Mouse (Mus musculus) limb, embryonic 14.5 days (tissue): ENCODE data around the gene Gabbr1. TPM values are rescaled to one million over a fixed set of nuclear protein-coding genes. Genes with fewer than 3 reads are reported as not detected.

Experiments
- ATAC-seq: fragments of 200-750 bp; cut with Nextera tagmentation; 2 replicates; pipeline ENCODE4 v1.8.0; 2017; ENCODE audit warnings: low read depth, moderate number of reproducible peaks, moderate TSS enrichment; ENCODE audit not compliant: low FRiP score
- DNase-seq: peaks from one replicate; pipeline ENCODE4 v3.0.0-alpha.2; 2015; ENCODE audit warnings: low spot score
- H3K27ac ChIP-seq: fragments of 300-500 bp; sonication (generic); replicated peaks from 2 replicates; pipeline ENCODE4 v1.5.1; 2014; ENCODE audit warnings: low read depth, mild to moderate bottlenecking, low read length, moderate library complexity, mixed read lengths
- H3K27me3 ChIP-seq: fragments of 300-500 bp; sonication (generic); 2 replicates; pipeline ENCODE4 v1.6.1; 2014; ENCODE audit warnings: low read length, mixed read lengths; ENCODE audit not compliant: control insufficient read depth, insufficient read depth
- H3K36me3 ChIP-seq: fragments of 300-500 bp; sonication (generic); 2 replicates; pipeline ENCODE4 v1.6.1; 2014; ENCODE audit warnings: mild to moderate bottlenecking, low read length, moderate library complexity, mixed read lengths; ENCODE audit not compliant: control insufficient read depth, insufficient read depth
- H3K4me1 ChIP-seq: fragments of 300-500 bp; sonication (generic); 2 replicates; pipeline ENCODE4 v1.6.1; 2014; ENCODE audit warnings: antibody characterized with exemption, low read length, mixed read lengths; ENCODE audit not compliant: control insufficient read depth, insufficient read depth
- H3K4me2 ChIP-seq: fragments of 300-500 bp; sonication (generic); replicated peaks from 2 replicates; pipeline ENCODE4 v1.6.1; 2014; ENCODE audit warnings: low read depth, mild to moderate bottlenecking, low read length, moderate library complexity; ENCODE audit not compliant: severe bottlenecking
- H3K4me3 ChIP-seq: fragments of 300-500 bp; sonication (generic); replicated peaks from 2 replicates; pipeline ENCODE4 v1.5.1; 2014; ENCODE audit warnings: low read length
- H3K9ac ChIP-seq: fragments of 300-500 bp; sonication (generic); 2 replicates; pipeline ENCODE4 v1.6.1; 2014; ENCODE audit warnings: mild to moderate bottlenecking, low read depth, low read length, moderate library complexity; ENCODE audit not compliant: severe bottlenecking
- H3K9me3 ChIP-seq: fragments of 300-500 bp; sonication (generic); 2 replicates; pipeline ENCODE4 v1.6.1; 2016; ENCODE audit warnings: low read length; ENCODE audit not compliant: control insufficient read depth
- POLR2A ChIP-seq: fragments of 200-500 bp; IDR thresholded peaks from 2 replicates; pipeline ENCODE4 v1.8.0; 2012; ENCODE audit warnings: inconsistent platforms, mild to moderate bottlenecking, moderate library complexity, borderline replicate concordance; ENCODE audit not compliant: insufficient read depth, insufficient read length; ENCODE audit errors: extremely low read depth
- WGBS: fragments of 180-500 bp; shearing (Covaris S2); extraction: QIAGEN DNeasy Blood & Tissue Kit; methylation state at CpG from one replicate; pipeline ENCODE4 v1.1.7; 2014; 5-methylcytosine and 5-hydroxymethylcytosine counted together
- polyA plus RNA-seq, 2 experiments: library from polyadenylated mRNA; depleted of rRNA in 1 of 2; stranded (reverse) in 1 of 2; unstranded in 1 of 2; fragments of >200 nt; fragmentation: Nextera tagmentation in 1 of 2; extraction: Ambion mirVana in 1 of 2; gene quantifications; 2 replicates each; pipeline versions ENCODE4 v1.2.1 to v1.2.3; 2012 to 2014

Gabbr1 gene
- polyA plus RNA-seq, 2 experiments = 8.4 to 111 TPM

- peaks cover 84% of the 10 kb centered on the region for H3K36me3 ChIP-seq
- no peak overlapping the region for H3K4me3 ChIP-seq
- no peaks in the 10 kb centered on the region for H3K27me3 ChIP-seq
- no peak overlapping the region for H3K9ac ChIP-seq
- 97% methylated on average over 2 of the region's 2 CpGs for WGBS
- ATAC-seq (no peak), DNase-seq (no peak)
- no peak for TF ChIP-seq POLR2A
- no peak overlapping the region for H3K4me2 ChIP-seq
- H3K4me1 ChIP-seq = no peaks in the 10 kb centered on the region
- no peaks in the 10 kb centered on the region for H3K9me3 ChIP-seq
- no peak overlapping the region for H3K27ac ChIP-seq
These were observed 20.2 kb downstream of the Gabbr1 start for GRCm38 (mm10) chr17:37065993-37066392.

- Histone ChIP-seq H3K4me3 (no peak overlapping the region), H3K27ac (no peak overlapping the region), H3K36me3 (peaks cover 82% of the 10 kb centered on the region), H3K4me2 (no peak overlapping the region), H3K9me3 (no peaks in the 10 kb centered on the region), H3K4me1 (no peaks in the 10 kb centered on the region), H3K9ac (no peak overlapping the region), H3K27me3 (no peaks in the 10 kb centered on the region)
- DNase-seq = no peak
- ATAC-seq = no peak
- TF ChIP-seq POLR2A = no peak
- 93% methylated on average over 1 of the region's 1 CpGs for WGBS
These were observed 22.1 kb downstream of the Gabbr1 start for GRCm38 (mm10) chr17:37067861-37068260.

GRCm38 (mm10) chr17:37070121-37070520 lies 24.4 kb downstream of the Gabbr1 start:
- no peak for TF ChIP-seq POLR2A
- Histone ChIP-seq H3K27ac (no peak overlapping the region), H3K27me3 (no peaks in the 10 kb centered on the region), H3K9ac (no peak overlapping the region), H3K9me3 (no peaks in the 10 kb centered on the region), H3K4me2 (no peak overlapping the region), H3K4me3 (no peak overlapping the region), H3K4me1 (no peaks in the 10 kb centered on the region), H3K36me3 (peaks cover 90% of the 10 kb centered on the region)
- DNase-seq = no peak
- 87% methylated on average over 8 of the region's 8 CpGs for WGBS
- ATAC-seq = no peak

GRCm38 (mm10) chr17:37072080-37072729 lies 26.4 kb downstream of the Gabbr1 start:
- TF ChIP-seq POLR2A = no peak
- Histone ChIP-seq H3K9me3 (no peaks in the 10 kb centered on the region), H3K9ac (no peak overlapping the region), H3K4me3 (no peak overlapping the region), H3K27ac (no peak overlapping the region), H3K4me1 (no peaks in the 10 kb centered on the region), H3K27me3 (no peaks in the 10 kb centered on the region), H3K36me3 (peaks cover 89% of the 10 kb centered on the region), H3K4me2 (no peak overlapping the region)
- DNase-seq = no peak
- ATAC-seq = no peak
- 85% methylated on average over 12 of the region's 12 CpGs for WGBS

GRCm38 (mm10) chr17:37072730-37073276 lies 27.0 kb downstream of the Gabbr1 start:
- Histone ChIP-seq H3K4me1 (no peaks in the 10 kb centered on the region), H3K9me3 (no peaks in the 10 kb centered on the region), H3K27ac (no peak overlapping the region), H3K9ac (no peak overlapping the region), H3K36me3 (peaks cover 83% of the 10 kb centered on the region), H3K4me3 (no peak overlapping the region), H3K4me2 (no peak overlapping the region), H3K27me3 (no peaks in the 10 kb centered on the region)
- no peak for ATAC-seq
- TF ChIP-seq POLR2A = no peak
- DNase-seq = no peak
- 65% methylated on average over 11 of the region's 11 CpGs for WGBS

- H3K4me1 ChIP-seq = peaks cover 8% of the 10 kb centered on the region; the same call in 1 of the 2 replicates
- ATAC-seq = no peak
- DNase-seq = no peak
- TF ChIP-seq POLR2A = no peak
- peaks cover 60% of the 10 kb centered on the region for H3K36me3 ChIP-seq
- no peak overlapping the region for H3K4me3 ChIP-seq
- no peak overlapping the region for H3K4me2 ChIP-seq
- H3K9ac ChIP-seq = no peak overlapping the region
- 91% methylated on average over 6 of the region's 6 CpGs for WGBS
- no peak overlapping the region for H3K27ac ChIP-seq
- H3K27me3 ChIP-seq = no peaks in the 10 kb centered on the region
- H3K9me3 ChIP-seq = no peaks in the 10 kb centered on the region
These were observed 29.4 kb downstream of the Gabbr1 start for GRCm38 (mm10) chr17:37075181-37075580.
